Mouse (Mus musculus) central nervous system, embryonic 18 days (tissue): ENCODE results near the gene Snrpg. TPM values are rescaled to one million over a fixed set of nuclear protein-coding genes. Genes with fewer than 3 reads are reported as not detected.

Experiments used
- polyA plus RNA-seq: library from polyadenylated mRNA; depleted of rRNA; stranded (reverse); fragments of >200 nt; gene quantifications from 2 replicates; pipeline ENCODE4 v1.2.3, GENCODE M21; 2012; rRNA removed

Gene Snrpg
- polyA plus RNA-seq = 304 and 362 TPM in 2 replicates

DNA sequence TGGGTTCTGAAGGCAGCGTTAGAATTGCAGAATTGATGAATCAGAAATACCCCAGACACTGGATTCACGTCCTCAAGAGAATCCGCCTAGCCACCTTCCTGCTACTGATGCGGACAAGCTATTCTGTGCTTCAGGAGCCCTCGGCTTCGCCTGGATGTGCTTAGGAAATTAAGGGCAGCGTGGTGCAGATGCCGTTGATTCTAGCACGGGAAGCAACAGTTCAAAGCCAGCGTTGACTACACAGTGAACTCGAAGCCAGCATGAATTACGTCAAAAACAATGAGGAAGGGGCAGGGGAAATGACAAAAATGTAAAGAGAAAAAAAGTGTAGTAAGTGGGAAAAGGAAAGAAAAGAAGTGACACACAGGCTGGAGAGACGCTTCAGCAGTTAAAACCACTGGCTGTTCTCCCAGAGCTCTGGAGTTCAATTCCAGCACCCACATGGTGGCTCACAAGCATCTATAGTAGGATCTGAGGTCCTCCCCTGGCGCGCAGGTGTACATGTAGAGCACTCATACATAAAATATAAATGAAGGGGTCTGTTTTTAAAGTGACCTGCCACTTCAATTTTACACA, at the start of gene Snrpg:
Snrpg (plus strand) TSS at position 541 of the 576 bp plus-strand sequence.

DNA sequence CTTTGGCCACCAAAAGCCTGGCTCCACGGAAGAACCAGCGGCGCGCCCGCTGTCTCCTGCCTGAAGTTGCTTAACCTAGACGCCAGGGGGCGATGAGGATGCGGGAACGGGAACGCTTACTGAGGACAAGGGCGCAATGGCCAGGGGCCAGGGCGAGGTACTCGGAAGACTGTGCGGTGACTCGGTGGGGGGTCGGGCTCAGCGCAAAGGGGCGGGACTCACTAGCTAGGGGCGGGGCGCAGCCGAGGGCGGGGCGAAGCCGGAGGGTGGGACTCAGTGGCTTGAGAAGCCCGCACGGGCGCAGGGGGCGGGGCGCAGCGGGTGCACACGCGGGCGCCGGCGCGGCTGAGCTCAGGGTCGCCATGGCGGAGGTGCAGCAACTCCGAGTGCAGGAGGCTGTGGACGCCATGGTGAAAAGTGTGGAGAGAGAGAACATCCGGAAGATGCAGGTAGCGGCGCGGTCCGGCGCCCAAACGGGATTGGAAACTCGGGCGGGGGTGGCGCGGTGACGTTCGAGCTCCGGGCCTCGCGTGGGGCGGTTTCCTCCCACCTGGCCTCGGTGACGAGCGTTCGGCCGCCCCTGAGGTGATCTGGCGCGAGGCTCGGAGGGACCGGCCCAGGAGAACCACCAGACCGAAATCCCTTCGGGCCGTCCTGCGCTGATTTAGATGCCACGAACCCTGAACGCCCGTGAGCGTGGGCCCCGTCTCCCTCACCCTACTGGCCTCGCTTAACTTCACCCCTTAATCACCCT, 5.6 kb upstream of the Snrpg start, which contains the start of gene Fam136a:
Fam136a (plus strand) TSS at position 276 of the 754 bp plus-strand sequence.

DNA sequence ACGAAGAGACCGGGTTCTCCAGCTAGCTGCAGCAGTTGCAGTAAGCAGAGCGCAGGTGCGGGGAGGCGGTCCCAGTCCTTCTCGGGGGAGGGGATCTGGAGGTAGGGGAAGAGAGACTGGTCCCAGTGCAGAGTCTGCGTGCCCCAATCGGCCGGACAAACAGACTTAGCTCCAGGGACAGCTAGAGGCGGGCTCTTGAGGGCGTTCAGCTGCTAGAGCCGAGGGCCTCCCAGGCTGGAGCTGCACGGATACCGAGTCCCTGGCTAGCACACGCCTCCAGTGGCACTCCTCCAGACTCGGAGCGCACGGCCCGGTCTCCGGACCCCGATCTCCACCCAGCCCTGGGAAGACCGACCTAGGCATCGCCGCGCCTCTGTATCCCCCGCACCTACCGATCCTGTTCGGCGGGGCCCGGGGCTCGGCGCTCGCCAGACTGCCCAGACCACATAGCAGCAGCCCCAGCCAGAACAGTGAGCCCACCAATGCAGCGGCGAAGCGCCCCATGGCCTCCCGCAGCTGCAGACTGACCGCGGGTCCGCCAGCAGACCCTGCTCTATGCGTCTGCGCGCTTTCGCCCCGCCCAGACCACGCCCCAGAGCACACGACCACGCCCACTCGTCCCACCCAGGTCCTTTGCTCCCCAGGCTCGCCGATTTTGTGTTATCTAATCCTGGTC, 25.6 kb downstream of the Snrpg start, which contains the start of gene Pcyox1:
Pcyox1 (minus strand) TSS at position 574 of the 676 bp plus-strand sequence.

DNA sequence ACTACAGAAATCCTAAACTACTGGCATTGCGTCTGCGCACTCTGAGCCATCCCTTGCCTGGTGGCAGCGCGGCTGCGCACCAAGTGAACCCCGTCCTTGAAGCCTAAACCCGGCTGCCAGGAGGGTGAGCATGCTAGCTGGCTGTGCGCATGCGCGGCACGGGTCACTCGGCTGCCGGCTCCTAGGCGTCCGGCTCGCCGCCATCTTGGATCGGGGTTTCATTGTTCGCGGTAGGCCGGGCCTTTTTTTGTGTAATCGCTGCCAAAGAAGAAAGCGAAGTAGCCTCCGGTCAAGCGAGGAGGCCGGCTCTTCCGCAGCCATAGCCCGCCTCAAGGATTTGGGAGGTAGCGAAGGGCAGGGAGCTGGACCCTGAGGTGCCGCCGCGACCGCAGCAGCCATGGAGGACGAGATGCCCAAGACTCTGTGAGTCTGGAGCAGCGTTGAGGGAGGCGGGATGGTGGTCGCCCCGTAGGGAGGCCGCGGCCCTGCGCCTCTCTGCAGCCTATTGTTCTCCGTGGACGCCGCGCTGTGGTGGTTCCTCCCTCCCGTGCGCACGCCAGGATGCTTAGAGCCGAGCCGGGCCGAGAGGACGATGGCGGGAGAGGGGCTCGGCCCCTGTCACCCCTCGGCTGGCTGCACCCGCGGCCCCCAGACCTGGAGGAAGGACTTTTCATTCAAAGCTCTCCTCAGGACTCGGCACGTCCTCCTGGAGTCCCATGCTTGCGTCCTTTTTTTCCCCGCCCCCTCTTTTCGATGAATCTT, 33.2 kb downstream of the Snrpg start, which contains the start of gene Tia1:
Tia1 (plus strand) TSS at position 120 of the 762 bp plus-strand sequence.

DNA sequence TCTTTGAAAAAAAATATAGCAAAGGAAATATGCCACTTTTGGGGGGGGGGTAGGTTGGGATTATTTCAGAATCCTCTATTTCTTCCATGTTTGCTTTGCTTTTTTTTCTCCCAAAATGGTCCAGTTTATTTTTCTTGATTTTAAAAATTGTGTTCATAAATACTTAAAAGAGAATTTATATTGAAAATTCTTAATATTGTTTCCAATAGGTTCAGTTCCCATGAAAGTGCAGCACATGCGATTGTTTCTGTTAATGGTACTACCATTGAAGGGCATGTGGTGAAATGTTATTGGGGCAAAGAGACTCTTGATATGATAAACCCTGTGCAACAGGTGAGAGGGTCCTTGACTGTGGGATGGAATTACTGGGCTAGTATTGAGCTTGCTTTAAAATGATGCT, 55.3 kb downstream of the Snrpg start, which contains the start of gene Gm44790:
Gm44790 (plus strand) TSS at position 301 of the 400 bp plus-strand sequence.

Other genes starting within 250 kb of the Snrpg start
- 17.9 and 23.3 TPM in 2 replicates for gene Tgfa, start 176.1 kb upstream of the Snrpg start, polyA plus RNA-seq
- gene Fam136a, start 5.7 kb upstream of the Snrpg start, polyA plus RNA-seq = 58.7 and 63.4 TPM in 2 replicates
- gene Pcyox1, start 25.9 kb downstream of the Snrpg start, polyA plus RNA-seq = 73.7 and 78.5 TPM in 2 replicates
- 336 and 337 TPM in 2 replicates for gene Tia1, start 32.9 kb downstream of the Snrpg start, polyA plus RNA-seq
- 2.7 and 3.5 TPM in 2 replicates for gene Gm44790, start 55.4 kb downstream of the Snrpg start, polyA plus RNA-seq
- 19.9 and 21.3 TPM in 2 replicates for gene C87436, start 67.1 kb downstream of the Snrpg start, polyA plus RNA-seq
- 151 and 173 TPM in 2 replicates for gene Pcbp1, start 155.0 kb downstream of the Snrpg start, polyA plus RNA-seq